Mouse (Mus musculus): Measurements from ENCODE around the gene Gm20498. TPM values are rescaled to one million over a fixed set of nuclear protein-coding genes. Genes with fewer than 3 reads are reported as not detected.

Gene Gm20498
- polyA plus RNA-seq (2015; fragmentation: Illumina TruSeq; extraction: RNeasy Lipid Tissue Mini Kit (QIAGEN cat#74804); ENCODE audit: insufficient read depth, low replicate concordance) = 2.6 TPM

DNA sequence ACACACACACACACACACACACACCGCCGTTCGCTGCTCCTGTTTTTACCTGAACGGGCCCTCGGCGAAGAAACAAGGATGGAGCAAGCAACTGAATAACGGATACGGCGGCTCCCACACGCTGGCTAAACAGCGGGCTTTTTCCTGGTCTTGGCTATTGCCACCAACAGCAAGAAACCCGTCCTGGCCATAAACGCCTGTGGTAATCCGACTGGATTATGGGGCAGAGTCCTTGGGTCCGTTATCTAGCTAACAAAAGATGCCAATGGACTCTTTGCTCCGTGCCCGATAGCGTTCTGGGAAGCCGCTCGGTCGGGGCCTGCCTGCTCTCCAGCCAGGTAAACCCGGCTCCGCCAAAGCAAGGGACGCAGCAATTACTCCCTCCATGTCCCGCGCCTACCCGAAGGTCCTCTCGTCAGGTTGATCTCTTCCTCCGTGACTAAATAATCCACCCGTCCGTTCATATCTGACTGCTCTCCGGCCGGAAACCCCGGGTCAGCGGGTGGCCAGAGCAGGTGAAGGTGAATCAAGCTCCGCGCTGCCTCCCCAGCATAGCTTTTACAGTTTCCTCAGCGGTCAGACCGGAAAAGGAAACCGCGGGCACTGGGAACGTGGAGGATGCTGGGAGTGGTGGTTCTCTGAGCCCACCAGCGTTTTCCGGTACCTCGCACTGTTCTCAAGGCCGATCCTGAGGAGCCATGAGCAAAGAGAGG, at the start of gene Gm20498, which contains the start of gene Synj2bp:
Gene Gm20498, minus strand, starts transcription at position 590 of the 713 bp plus-strand sequence.
Gene Synj2bp, minus strand, starts transcription at position 596 of the 713 bp plus-strand sequence.

DNA sequence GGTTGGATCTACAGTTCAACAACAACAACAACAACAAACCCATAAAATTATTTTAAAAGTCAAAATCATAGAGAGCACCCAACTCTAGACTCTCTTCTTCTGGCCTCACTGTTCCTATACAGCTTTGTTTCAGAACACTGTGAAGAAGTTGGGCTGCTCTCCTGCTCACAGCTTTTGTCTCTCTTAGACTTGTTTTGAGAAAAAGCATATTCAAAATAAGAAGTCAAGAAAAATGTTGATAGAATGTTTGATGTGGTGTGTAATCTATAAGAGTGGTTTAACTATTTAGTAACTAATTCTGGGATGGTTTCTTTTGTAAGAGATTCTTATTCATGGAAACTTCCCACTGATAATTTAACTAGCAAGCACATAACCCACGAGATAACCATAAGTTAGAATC, 35.7 kb upstream of the Gm20498 start, which contains the start of gene Adam21:
Gene Adam21, minus strand, starts transcription at position 101 of the 400 bp plus-strand sequence.

DNA sequence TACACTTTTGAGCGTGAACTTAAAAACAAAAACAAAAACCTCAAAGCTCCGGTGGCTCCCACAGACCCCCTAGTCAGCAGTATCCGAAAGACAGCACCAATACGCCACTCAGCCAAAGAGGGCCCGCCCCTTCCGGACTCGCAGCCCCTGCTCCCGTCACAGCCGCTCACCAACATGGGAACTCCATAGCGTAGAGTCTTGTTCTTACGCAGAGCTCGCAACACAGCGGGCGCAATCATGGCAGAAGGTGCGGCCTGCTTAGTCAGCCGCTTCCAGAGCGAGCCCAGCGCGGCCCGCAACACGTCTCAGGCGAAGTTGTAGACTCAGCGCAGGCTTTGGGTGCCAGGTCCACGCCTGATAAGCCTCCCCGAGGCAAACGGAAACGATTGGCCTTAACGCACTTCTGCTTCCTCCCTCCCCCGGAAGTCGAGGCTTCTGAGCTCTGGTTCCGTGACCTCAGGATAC, 47.9 kb downstream of the Gm20498 start, which contains the start of gene Cox16:
Gene Cox16, minus strand, starts transcription at position 401 of the 465 bp plus-strand sequence.

DNA sequence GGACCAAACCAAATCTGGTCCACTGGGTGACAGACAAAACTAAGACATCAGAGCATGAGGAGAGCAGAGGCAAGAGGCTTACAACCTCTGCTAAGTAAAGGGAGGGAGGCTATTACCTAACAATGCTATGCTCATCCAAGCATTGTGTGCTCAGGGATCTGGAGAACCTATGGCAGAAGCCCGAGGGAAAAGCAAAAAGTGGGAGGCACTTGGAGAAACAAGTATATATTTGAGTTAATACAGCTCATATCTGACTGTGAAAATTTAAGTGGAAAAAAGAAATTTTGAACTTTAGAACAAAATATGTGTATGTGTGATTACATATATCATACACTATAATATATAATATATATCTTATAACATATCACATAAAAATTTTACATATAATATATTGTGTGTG, 110.9 kb downstream of the Gm20498 start, which contains the start of gene Adam4:
Gene Adam4, minus strand, starts transcription at position 101 of the 400 bp plus-strand sequence.

DNA sequence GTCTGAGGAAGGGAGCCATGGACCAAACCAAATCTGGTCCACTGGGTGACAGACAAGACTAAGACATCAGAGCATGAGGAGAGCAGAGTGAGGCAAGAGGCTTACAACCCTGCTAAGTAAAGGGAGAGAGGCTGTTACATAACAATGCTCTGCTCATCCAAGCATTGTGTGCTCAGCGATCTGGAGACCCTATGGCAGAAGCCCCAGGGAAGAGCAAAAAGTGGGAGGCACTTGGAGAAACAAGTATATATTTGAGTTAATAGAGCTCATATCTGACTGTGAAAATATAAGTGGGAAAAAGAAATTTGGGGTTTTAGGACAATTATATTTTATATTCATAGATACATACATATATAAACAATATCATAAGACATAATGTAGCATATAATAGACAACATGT, 153.3 kb downstream of the Gm20498 start, which contains the start of gene Gm4787:
Gene Gm4787, minus strand, starts transcription at position 101 of the 400 bp plus-strand sequence.

DNA sequence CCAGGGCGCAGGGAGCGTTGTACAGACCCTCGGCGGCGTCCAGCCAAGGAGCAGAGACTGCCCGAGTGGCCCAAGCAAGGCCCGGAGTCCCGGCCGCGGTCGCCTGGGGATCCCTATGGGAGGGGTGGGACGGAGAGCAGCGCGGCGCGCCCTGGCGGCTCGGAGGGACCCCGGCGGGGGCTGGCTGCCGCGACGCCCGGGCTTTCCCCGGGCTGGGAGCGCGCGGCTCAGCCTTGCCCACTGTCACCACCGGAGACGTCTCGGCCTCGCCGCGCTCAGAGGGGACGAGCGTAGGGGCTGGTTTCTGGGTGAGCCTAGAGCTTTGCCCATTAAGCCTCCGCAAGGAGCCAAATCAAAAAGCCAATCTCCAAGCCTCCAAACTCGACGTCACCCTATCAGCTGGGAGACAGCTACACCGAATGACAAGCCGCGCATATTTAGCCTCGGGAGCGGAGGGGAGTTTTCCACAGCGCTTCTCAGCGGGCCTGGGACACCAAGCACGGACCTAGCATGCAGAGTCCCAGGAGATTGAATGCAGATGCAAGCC, 199.8 kb downstream of the Gm20498 start, which contains the start of gene Slc8a3:
Gene Slc8a3, minus strand, starts transcription at position 306 of the 547 bp plus-strand sequence.

Other genes starting within 250 kb of the Gm20498 start
- not detected for gene Slc8a3, start 199.7 kb downstream of the Gm20498 start, polyA plus RNA-seq (2015; fragmentation: Illumina TruSeq; extraction: RNeasy Lipid Tissue Mini Kit (QIAGEN cat#74804); ENCODE audit: insufficient read depth, low replicate concordance)
- 2.8 TPM for gene Gm4787, start 153.4 kb downstream of the Gm20498 start, polyA plus RNA-seq (2015; fragmentation: Illumina TruSeq; extraction: RNeasy Lipid Tissue Mini Kit (QIAGEN cat#74804); ENCODE audit: insufficient read depth, low replicate concordance)
- 3.6 TPM for gene Adam4, start 111.0 kb downstream of the Gm20498 start, polyA plus RNA-seq (2015; fragmentation: Illumina TruSeq; extraction: RNeasy Lipid Tissue Mini Kit (QIAGEN cat#74804); ENCODE audit: insufficient read depth, low replicate concordance)
- gene Cox16, start 47.8 kb downstream of the Gm20498 start, polyA plus RNA-seq (2015; fragmentation: Illumina TruSeq; extraction: RNeasy Lipid Tissue Mini Kit (QIAGEN cat#74804); ENCODE audit: insufficient read depth, low replicate concordance) = 99.0 TPM
- 55.6 TPM for gene Synj2bp, start within 50 bp of the Gm20498 start, polyA plus RNA-seq (2015; fragmentation: Illumina TruSeq; extraction: RNeasy Lipid Tissue Mini Kit (QIAGEN cat#74804); ENCODE audit: insufficient read depth, low replicate concordance)
- 0.10 TPM for gene Adam21, start 35.6 kb upstream of the Gm20498 start, polyA plus RNA-seq (2015; fragmentation: Illumina TruSeq; extraction: RNeasy Lipid Tissue Mini Kit (QIAGEN cat#74804); ENCODE audit: insufficient read depth, low replicate concordance)
- 60.4 TPM for gene Med6, start 62.1 kb upstream of the Gm20498 start, polyA plus RNA-seq (2015; fragmentation: Illumina TruSeq; extraction: RNeasy Lipid Tissue Mini Kit (QIAGEN cat#74804); ENCODE audit: insufficient read depth, low replicate concordance)
- 0.50 TPM for gene Ttc9, start 98.3 kb upstream of the Gm20498 start, polyA plus RNA-seq (2015; fragmentation: Illumina TruSeq; extraction: RNeasy Lipid Tissue Mini Kit (QIAGEN cat#74804); ENCODE audit: insufficient read depth, low replicate concordance)
- gene Map3k9, start 248.3 kb upstream of the Gm20498 start, polyA plus RNA-seq (2015; fragmentation: Illumina TruSeq; extraction: RNeasy Lipid Tissue Mini Kit (QIAGEN cat#74804); ENCODE audit: insufficient read depth, low replicate concordance) = 2.6 TPM

Data from spleen, adult 10 weeks (tissue).